Comparison of ENCODE assay signal across 9 mouse cellular contexts in the genomic region with DNA sequence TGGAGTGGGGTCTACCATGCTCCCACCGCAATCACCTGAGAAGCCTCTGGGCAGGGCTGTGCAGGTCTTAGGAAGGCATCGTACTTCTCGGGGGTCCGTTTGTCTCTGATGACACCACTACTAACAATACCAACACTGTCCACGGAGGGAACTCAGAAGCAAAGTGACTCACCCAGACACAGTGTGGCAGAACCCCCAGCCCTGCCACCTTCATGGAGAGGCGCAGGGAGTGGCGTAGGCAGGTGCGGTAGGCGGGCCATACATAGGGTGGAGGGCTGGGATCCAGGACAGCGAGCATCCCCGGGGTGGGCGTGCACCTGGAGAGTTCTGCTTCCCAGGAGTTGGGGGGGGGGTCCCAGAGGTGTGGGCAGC. TPM values are rescaled to one million over a fixed set of nuclear protein-coding genes. Genes with fewer than 3 reads are reported as not detected.
DNase-seq lines count a peak whose midpoint lies in the region; ATAC-seq lines count a peak whose summit lies in the region.
"Had no signal": no experiment of that assay in that cellular context is flagged by ENCODE, and none has a peak within 500 bp of the region (broad histone marks: within the 10 kb centered on the region; RNA-seq: fewer than 3 reads in every experiment).

No protein-coding gene starts in this region.

- H3K9me3 ChIP-seq in hindbrain, embryonic 10.5 days: no peaks in the 10 kb centered on the region
- no peaks in the 10 kb centered on the region for H3K9me3 ChIP-seq in megakaryocyte, embryonic 14.5 days

- DNase-seq in cerebellum, adult 9-10 months: peak; percentile 47
- DNase-seq in cerebellum, adult 8-10 months: no peak
- peak; percentile 47 for DNase-seq in right cerebral cortex, adult 18-20 months
- no peak for DNase-seq in right cerebral cortex, postnatal 14 days
- DNase-seq in hindbrain, embryonic 10.5 days (ENCODE audit: low spot score): no peak
- no peak for DNase-seq in layer of hippocampus, postnatal 14 days (ENCODE audit: low spot score in 2 of 2)

- 0 out of 2 replicates have a peak overlapping the region, but pooled peaks have one; percentile 82 for H3K27ac ChIP-seq in hindbrain, embryonic 10.5 days

- no peaks in the 10 kb centered on the region for H3K36me3 ChIP-seq in hindbrain, embryonic 10.5 days
- H3K36me3 ChIP-seq in megakaryocyte, embryonic 14.5 days (replicated peaks; ENCODE audit: low read length): peaks cover 27% of the 10 kb centered on the region

- 23% methylated on average over 12 of the region's 12 CpGs for WGBS in hindbrain, embryonic 10.5 days

- no peak for ATAC-seq in erythroid progenitor cell, adult 5-6 weeks (replicated peaks; ENCODE audit: low FRiP score, poor library complexity, severe bottlenecking)

- peak overlapping the region; percentile 75 for H3K4me3 ChIP-seq in hindbrain, embryonic 10.5 days
- peak overlapping the region; percentile 93 for H3K4me3 ChIP-seq in megakaryocyte, embryonic 14.5 days (replicated peaks)

- peaks cover 82% of the 10 kb centered on the region for H3K27me3 ChIP-seq in hindbrain, embryonic 10.5 days (ENCODE audit: insufficient read depth, poor library complexity, severe bottlenecking)
- H3K27me3 ChIP-seq in megakaryocyte, embryonic 14.5 days (replicated peaks): peaks cover 36% of the 10 kb centered on the region

- peaks cover 33% of the 10 kb centered on the region for H3K4me1 ChIP-seq in hindbrain, embryonic 10.5 days (replicated peaks)
- peaks cover 88% of the 10 kb centered on the region for H3K4me1 ChIP-seq in megakaryocyte, embryonic 14.5 days

RNA-seq across cellular contexts. Expression of a gene that starts 0.6 kb away (rescaled TPM):
- polyA plus RNA-seq in hindbrain, embryonic 10.5 days (2016; fragmentation: Nextera tagmentation; extraction: Ambion mirVana): 1.1 and 1.5 TPM in 2 replicates
- 372 and 610 TPM in 2 replicates for polyA plus RNA-seq in megakaryocyte, embryonic 14.5 days (2012; ENCODE audit: insufficient read depth, low replicate concordance)
- 6.3 and 6.5 TPM in 2 replicates for total RNA-seq in erythroid progenitor cell, adult 5-6 weeks (2015; ENCODE audit: low replicate concordance)
- total RNA-seq in erythroid progenitor cell, adult 5-6 weeks (2017; ENCODE audit: low replicate concordance): 4.4 and 8.4 TPM in 2 replicates
- 10 to 100 TPM; 18.6 to 21.7 TPM for total RNA-seq in layer of hippocampus, postnatal 14 days (2021)

RNA-seq across cellular contexts. Expression of a gene that starts 1.5 kb away (rescaled TPM):
- polyA plus RNA-seq in hindbrain, embryonic 10.5 days (2016; fragmentation: Nextera tagmentation; extraction: Ambion mirVana): 41.2 and 43.8 TPM in 2 replicates
- polyA plus RNA-seq in megakaryocyte, embryonic 14.5 days (2012; ENCODE audit: insufficient read depth, low replicate concordance): 164 and 173 TPM in 2 replicates
- total RNA-seq in erythroid progenitor cell, adult 5-6 weeks (2015; ENCODE audit: low replicate concordance): 23.9 and 27.0 TPM in 2 replicates
- 16.9 and 19.5 TPM in 2 replicates for total RNA-seq in erythroid progenitor cell, adult 5-6 weeks (2017; ENCODE audit: low replicate concordance)
- 10 to 100 TPM; 69.5 to 71.9 TPM for total RNA-seq in layer of hippocampus, postnatal 14 days (2021)

RNA-seq across cellular contexts. Expression of a gene that starts 26.8 kb away (rescaled TPM):
- polyA plus RNA-seq in hindbrain, embryonic 10.5 days (2016; fragmentation: Nextera tagmentation; extraction: Ambion mirVana): 4.1 and 6.7 TPM in 2 replicates
- polyA plus RNA-seq in megakaryocyte, embryonic 14.5 days (2012; ENCODE audit: insufficient read depth, low replicate concordance): not detected in 2 replicates
- total RNA-seq in erythroid progenitor cell, adult 5-6 weeks (2015; ENCODE audit: low replicate concordance): not detected in 2 replicates
- total RNA-seq in erythroid progenitor cell, adult 5-6 weeks (2017; ENCODE audit: low replicate concordance): not detected in 2 replicates
- 10 to 100 TPM; 38.9 to 50.9 TPM for total RNA-seq in layer of hippocampus, postnatal 14 days (2021)
- total RNA-seq: hematopoietic stem cell, adult 5-6 weeks had no signal

RNA-seq across cellular contexts. Expression of a gene that starts 56.2 kb away (rescaled TPM):
- 385 and 396 TPM in 2 replicates for polyA plus RNA-seq in hindbrain, embryonic 10.5 days (2016; fragmentation: Nextera tagmentation; extraction: Ambion mirVana)
- 314 and 1,236 TPM in 2 replicates for polyA plus RNA-seq in megakaryocyte, embryonic 14.5 days (2012; ENCODE audit: insufficient read depth, low replicate concordance)
- 186 and 189 TPM in 2 replicates for total RNA-seq in erythroid progenitor cell, adult 5-6 weeks (2015; ENCODE audit: low replicate concordance)
- 82.3 and 114 TPM in 2 replicates for total RNA-seq in erythroid progenitor cell, adult 5-6 weeks (2017; ENCODE audit: low replicate concordance)
- 100 to 1,000 TPM; 242 to 247 TPM for total RNA-seq in layer of hippocampus, postnatal 14 days (2021)

Comparison
In these comparisons a context has a peak if more than half of its experiments do, and no peak if none do; other contexts are left out.
1. DNase-seq: peak in cerebellum, adult 9-10 months (single experiment) and right cerebral cortex, adult 18-20 months (single experiment); none in cerebellum, adult 8-10 months (single experiment), right cerebral cortex, postnatal 14 days (single experiment), hindbrain, embryonic 10.5 days (single experiment) and layer of hippocampus, postnatal 14 days (0 of 2).
2. RNA of a gene that starts 26.8 kb away (total RNA-seq): 38.9 to 50.9 TPM in layer of hippocampus, postnatal 14 days; not detected in erythroid progenitor cell, adult 5-6 weeks; every median in the first group is over 10 times any median in the second.